Mouse (Mus musculus): ENCODE data around the gene Akirin2. TPM values are rescaled to one million over a fixed set of nuclear protein-coding genes. Genes with fewer than 3 reads are reported as not detected.

Akirin2 gene
- total RNA-seq, 2 experiments from 2014 or later, result 79.8 to 86.1 TPM

DNA sequence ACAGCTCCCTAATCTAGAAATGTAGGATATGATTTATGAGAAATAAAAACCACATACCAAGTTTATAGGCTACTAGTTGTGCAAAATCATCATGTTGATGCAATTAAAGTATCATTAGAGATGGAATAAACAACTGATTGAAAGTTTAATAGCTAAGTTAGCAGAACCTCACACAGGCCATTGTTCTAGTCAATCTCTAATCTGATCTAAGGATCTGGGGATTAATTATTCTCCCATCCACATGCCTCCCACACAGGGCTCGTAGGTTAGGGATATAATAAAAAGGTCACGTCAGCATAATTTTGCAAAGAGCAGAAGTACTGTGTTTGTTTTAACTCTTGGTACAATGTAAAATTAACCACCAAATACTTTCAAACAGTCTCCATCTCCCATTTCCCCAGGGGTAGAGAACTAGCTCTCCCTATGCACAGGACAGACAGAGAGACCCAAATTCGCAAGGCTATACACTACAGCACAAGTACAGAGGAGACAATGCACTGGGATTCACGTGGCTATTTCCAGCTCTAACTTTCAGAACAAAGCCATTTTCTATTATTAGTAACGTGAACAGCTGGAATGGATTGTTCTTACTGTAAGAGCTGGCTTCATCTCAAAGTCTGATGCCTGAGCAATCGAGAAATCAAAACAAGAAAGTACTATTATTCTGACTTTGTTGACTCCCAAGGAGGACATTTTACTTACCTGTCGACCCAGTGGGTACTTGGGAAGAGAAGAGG is 34.3 kb downstream of the Akirin2 start:
- DNase-seq, result no peak

DNA sequence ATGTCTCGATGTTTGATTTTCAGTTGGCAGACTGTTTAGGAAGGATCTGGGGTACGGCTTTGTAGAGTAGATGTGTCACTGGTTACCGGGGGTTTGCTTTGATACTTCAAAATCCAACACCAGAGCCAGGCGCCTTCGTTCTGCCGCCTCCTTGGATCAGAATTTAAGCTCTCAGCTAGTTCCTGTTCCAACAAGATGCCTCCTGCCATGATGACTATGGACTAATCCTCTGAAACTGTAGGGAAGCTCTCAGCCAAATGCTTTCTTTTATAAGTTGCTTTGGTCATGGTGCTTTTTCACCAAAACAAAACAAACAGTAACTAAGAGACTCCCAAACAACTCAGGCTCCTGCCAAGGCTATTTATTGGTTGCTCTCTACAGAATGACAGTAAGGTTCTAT is 52.4 kb downstream of the Akirin2 start:
- no peak for DNase-seq

DNA sequence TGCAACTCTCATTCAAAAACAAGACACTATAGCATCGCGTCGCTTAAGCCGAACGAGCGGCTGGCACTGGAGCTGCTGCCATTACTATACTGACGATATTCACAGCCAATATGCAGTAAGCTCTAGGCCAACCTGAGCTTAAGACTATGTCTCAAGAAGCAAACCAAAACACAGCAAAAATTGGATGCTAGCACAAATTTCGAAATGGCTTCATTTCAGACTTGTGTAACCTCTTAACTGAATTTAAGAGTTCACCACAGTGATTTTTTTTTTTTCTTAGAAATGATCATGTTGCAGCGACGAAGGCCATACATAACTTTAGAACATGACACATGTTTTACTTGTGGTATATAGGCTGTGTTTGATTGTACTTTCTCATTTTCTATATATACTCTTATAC is 55.9 kb downstream of the Akirin2 start:
- DNase-seq, result no peak

DNA sequence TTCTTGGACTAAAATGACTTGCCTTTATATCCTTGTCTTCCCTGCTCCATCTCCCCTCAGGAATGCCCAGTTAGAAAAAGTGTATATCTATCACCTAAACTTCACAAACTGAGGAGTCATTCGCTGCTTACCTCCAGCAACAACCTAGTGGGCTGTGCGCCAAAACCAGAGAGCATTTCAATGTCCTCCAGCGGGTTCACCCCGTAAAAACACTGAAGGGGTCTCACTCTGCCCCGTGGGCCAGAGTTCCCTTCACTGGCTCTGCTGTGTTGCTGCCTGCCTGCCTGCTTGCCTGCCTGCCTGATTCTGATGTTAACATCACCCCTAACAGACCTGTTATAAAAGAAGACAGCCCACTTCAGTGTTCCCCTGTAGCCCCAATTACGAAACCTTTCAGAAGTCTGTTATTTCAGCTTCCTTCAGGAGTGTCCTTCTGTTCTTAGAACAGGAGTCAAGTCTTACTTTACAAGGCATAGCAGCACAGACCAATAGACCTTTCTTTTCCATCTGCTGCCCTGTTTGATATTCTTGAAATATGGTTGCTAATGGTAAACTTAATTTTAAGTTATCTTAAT is 62.9 kb downstream of the Akirin2 start:
- peak in 1 of 2 experiments; percentile 21 for DNase-seq

GRCm38 (mm10) chr4:34614630-34615094 is 63.9 kb downstream of the Akirin2 start, which contains the start of the genes Orc3 and Rars2:
Gene Orc3 (minus strand): TSS chr4:34614944.
Gene Rars2 (plus strand): TSS chr4:34614957.
- peak; percentile 95 to 96 for DNase-seq

GRCm38 (mm10) chr4:34615303-34615702 is 64.6 kb downstream of the Akirin2 start:
- DNase-seq, result peak; percentile 5

- no peak for DNase-seq
Observed at GRCm38 (mm10) chr4:34616146-34616545, 65.4 kb downstream of the Akirin2 start.

Other genes starting within 250 kb of the Akirin2 start
- 10 to 100 TPM; 58.0 to 61.2 TPM for gene Orc3, start 64.0 kb downstream of the Akirin2 start, total RNA-seq (2021)
- 10 to 100 TPM; 38.7 to 39.3 TPM for gene Rars2, start 64.0 kb downstream of the Akirin2 start, total RNA-seq (2021)
- gene Slc35a1, start 136.5 kb downstream of the Akirin2 start, total RNA-seq (2021), result 10 to 100 TPM; 39.5 to 49.9 TPM
- gene Cfap206, start 179.3 kb downstream of the Akirin2 start, total RNA-seq (2021), result 1 to 10 TPM in 1 of 2 experiments, not detected in 1; 2.2 TPM
- gene Gm136, start 205.3 kb downstream of the Akirin2 start, total RNA-seq (2021), result not detected
- 10 to 100 TPM; 19.1 to 23.8 TPM for gene Smim8, start 227.5 kb downstream of the Akirin2 start, total RNA-seq (2021)